Mouse (Mus musculus): ENCODE measurements around the gene E2f3.
A peak's percentile ranks its signal among the peaks of the same experiment; 100 is the strongest.

The E2f3 gene

DNA sequence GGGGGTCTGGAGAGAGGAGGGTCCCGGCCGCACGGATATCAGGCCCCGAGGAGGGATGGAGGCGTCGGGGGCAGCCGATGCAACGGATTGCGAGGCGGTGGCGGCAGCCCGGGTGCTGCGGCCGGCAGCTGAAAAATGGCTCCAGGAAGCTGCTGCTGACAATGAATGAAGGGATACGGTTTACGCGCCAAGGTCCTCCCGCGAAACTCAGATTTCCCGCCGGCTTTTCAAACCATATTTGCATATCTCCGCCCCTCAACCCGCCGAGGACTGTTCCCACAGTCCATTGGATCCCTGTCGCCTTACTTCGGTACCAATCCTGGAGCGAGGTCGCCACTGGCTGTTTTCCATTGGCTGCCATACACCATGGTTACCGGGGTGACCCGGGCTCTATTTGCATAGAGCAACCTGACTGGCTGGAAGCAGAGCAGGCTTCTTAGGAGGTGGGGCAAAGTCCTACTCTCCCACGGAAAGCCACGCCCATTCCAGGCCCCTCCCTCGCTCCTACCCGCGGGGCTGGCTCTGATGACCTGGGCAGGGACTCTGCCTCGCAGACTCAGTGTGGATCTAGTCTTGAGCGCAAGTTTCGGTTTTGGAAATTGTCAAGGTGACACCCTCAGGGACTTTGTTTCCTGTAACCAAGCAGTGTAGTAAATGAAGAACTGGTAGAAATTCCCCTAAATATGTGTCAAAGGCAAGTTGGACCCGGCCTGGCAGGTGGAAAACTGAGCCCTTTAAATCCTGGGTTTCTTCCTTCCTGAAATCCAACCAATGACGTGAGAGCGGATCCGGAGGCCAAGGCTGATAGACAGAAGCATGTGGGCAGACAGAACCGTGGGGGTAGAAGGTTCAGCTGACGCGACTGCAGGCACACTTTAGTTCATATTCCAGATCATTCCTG, at the start of gene E2f3:
E2f3 (minus strand) TSS at position 209 of the 901 bp plus-strand sequence.
- peak; percentile 96 for DNase-seq (ENCODE audit: low read depth, low spot score)

DNA sequence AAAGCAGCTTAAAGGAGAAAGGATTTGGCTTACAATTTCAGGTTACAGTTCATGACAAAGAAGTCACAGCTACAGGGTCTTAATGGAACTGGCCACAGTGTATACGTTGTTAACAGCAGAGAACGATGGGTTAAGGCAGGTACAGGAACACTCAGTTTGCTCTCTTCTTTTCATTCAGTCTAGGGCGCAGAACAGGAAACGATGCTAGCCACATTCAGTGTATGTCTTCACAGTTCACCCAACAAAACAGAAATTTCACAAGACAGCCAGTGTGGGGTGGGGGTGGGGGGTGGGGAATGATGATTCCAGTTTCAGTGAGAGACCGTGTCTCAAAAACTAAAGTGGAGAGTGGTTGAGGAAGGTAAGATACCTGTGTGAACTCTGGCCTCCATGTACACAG, 48.7 kb upstream of the E2f3 start:
- no peak for DNase-seq (ENCODE audit: low read depth, low spot score)

DNA sequence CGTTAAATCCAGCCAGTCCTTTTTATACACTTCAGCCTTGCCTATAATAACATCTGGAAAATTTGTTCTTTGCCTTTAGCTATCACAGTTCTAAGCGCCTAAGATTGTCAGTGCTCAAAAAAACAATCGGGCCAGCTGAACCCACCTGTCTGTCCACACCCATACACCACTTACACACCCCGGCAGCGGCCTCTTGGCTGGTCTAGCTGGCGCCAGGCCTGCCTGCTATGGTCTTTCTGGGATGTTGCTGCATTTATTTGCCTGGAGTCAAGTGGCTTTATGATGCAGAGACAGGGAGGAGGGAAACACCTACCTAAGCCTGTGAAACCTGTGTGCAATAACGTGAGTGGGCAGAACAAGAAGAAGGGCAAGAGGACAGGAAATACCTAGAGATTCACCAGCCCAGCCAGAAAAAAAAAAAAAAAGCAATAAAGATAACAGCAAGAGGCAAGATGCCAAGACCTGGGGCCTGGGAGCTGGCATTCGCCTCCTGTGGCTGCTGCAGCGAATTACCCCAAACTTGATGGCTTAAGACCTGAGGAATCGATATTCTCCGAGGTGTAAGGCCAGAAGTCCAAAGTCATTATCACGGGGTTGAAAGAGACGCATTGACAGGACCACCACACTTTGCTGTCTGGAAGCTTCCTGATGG, 45.9 kb upstream of the E2f3 start:
- no peak for DNase-seq (ENCODE audit: low read depth, low spot score)

DNA sequence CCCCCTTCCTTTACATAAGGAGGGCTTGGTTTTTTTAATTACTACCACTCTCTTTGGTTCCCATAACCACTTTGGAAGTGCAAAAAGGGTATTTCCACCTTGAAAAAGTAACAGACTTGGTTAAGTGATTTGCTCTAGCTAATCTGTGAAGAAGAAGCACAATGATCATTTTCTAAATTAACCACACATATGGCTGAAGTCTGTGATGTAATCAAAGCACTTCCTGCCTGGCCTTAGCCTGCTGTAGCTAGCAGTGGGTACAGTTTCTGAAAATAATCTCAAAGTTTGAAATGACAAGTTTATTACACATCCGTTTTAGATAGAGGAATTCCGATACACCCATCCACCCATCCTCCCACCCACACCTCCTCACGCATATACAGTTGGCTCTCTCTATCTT, 42.0 kb upstream of the E2f3 start:
- no peak for DNase-seq (ENCODE audit: low read depth, low spot score)

DNA sequence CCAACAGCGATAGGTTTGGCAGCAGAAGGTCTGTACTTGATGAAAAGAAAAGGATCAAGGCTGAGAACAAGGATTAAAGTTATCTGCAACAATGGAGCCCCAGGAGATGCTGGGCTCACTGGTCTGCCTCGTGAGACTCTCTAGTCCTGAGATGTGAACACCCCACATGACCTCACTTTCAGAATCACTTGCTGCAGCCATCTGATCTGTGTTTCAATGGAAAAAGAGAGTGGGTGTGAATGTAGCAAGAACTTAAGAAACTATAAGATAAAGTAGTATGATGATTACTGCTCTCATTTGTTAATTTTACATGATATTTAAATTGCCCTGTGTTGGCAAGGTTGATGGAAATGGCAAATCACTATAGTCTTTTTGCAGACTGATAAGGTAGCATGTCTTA, 36.6 kb upstream of the E2f3 start:
- no peak for DNase-seq (ENCODE audit: low read depth, low spot score)

DNA sequence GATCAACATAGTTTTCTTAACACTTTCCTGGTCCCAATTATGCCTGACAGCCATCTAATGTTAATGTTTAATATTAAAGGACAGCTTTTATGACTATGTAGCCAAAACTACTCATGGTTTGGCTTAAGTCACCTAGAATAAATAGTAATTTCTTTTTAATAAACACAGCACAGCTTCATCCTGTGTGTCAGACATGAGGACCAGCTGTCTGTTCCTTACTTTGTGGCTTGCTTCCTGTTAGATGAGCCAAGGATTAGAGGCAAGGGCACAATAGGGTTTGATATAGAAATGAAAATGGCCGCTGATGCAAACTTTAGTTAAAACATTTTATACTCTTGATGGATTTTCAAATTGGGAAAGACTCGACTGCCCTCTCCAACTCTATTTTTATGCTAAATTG, 32.7 kb upstream of the E2f3 start:
- DNase-seq (ENCODE audit: low read depth, low spot score) = no peak

DNA sequence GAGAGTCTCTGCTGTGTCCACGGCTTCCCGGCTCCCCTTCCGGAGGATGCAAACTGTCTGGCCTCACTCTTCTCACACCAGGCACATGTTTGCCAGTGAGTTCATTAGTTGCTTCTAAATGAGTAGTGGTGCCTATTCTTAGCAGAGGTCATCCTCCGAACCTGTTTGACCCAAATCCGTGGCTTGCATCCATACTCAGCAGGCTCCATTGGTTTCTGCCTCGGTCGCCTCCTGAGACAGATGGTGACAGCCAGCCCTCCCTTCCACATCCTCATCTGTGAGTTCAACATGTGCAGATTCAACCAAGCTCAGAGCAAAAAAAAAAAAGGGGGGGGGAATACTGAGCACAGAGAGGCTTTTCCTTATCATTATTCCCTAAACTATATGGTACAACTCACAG, 31.7 kb upstream of the E2f3 start:
- DNase-seq (ENCODE audit: low read depth, low spot score) = no peak

DNA sequence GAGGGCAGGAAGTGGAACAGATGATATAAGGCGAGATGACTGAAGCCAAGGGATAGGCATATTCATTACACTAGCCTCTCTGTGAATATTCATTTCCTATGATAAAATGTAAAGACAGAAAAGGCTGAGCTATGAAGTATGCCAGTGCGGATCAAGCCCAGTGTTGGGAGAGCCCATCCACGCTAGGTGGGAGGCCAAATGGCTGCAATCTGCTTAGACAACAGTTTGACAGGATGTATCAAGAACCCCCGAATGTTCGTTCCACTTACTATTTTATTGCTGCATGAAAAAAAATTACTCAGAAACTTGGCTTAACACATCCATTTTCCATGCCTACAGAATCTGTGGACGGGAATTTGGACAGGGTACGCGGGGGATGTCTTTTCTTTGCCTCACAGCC, 28.7 kb upstream of the E2f3 start:
- DNase-seq (ENCODE audit: low read depth, low spot score) = no peak

DNA sequence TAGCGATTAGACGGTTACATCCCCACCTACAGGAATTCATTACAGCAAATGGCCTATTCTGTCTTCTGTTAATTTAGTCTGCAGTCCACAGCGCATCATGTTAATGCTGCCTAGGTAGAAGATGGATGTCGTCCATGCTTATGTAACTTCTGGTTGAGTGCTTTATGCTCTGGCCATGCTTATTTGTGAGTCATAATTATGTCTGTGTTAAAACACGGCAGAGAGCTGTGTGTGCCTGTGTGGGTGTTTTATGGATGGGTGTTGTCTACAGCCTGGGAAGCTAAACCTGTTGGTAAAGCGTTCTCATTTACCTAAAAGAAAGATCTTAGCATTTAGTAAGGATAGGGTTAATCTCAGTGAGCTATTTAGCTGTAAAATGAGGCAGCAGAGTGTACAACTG, 26.4 kb upstream of the E2f3 start:
- DNase-seq (ENCODE audit: low read depth, low spot score) = no peak

DNA sequence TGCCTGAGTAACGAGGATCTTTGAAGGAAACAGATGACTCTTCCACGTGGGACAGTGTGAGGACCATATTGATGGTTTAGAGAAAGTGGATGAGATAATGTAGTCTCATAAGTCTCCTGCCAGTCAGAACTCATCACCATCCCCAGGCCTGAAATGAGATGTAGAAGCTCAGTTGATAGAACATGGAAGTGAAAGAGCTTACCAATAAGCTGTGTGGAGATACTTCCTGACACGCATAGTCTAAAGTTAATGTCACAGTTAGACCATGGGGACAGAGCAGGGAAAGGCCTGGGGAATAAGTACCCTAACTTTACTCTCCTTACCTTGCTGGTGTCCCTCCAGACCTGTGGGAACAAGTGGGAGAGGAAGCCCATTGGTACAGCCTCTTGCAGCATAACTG, 22.9 kb upstream of the E2f3 start:
- DNase-seq (ENCODE audit: low read depth, low spot score) = no peak

DNA sequence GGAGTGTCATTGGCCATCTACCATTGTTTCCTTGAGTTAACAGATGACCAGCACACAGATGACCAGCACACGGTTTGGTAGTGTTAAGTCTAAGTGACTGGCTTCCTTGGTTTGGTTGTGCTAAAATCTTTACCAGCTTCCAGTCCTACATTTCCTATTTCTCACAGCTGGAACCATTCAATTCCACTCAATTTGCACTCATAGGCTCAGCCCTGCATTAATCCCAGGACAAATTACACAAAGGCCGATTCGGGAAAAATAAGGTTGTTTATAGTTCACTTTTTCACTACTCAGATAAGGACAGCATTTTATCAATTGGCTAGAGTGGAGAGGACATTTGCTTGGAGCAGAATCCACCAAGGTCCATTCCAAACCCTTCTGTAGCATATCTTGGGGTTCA, 19.6 kb upstream of the E2f3 start:
- DNase-seq (ENCODE audit: low read depth, low spot score) = no peak

DNA sequence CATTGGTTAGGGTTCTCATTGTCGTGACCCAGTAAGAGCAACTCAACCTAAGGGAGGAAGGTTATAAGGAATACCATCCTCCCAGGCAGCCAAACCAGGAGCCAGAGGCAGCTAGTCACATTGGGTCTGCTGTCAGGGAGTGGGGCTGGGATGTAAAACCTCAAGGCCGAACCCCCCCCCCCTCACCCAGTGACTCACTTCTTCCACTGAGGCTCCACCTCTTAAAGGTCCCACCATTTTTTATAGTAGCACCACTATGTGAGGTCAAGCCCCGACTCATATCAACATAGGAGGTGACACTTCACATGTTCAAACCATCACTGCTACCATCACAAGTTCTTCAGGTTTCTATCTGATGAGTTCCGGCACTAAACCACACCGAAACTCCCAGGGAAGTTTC, 19.0 kb upstream of the E2f3 start:
- no peak for DNase-seq (ENCODE audit: low read depth, low spot score)

DNA sequence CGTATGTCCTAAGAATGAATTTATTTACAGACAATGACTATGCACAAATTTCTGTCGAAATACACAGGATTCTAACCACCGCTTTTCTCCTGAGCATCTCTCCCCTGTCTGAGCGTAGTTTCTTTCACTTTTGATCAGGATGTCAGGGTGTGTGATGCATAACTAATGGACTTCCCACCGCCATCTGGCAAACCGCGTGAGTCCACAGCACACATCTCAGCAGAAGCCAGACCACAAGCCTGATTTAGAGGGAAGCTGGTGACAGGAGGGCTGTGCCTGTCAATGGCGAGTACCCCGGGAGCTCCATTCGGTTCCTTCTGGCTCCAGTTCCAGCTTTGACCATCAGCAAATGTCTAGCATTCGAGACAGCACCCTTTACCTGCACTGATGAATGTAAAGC, 17.3 kb upstream of the E2f3 start:
- DNase-seq (ENCODE audit: low read depth, low spot score) = no peak

DNA sequence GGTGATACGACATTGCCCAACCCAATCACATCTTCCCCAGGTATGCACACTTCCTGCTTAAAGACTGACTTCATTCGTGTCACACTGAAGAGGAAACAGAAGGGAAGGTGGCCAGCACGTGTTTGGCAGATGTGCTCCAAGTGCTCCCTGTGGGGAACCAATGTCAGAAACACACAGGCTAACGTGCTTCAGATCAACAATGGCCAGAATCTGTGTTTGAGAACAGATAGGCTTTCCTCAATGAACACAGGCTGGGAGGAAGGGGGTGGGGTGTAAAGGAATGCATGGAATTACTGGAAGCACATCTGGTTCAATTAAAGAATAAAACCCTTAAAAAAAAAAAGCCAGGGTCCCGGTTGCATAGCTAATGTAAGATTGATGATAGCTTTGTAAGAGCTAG, 15.2 kb upstream of the E2f3 start:
- no peak for DNase-seq (ENCODE audit: low read depth, low spot score)

DNA sequence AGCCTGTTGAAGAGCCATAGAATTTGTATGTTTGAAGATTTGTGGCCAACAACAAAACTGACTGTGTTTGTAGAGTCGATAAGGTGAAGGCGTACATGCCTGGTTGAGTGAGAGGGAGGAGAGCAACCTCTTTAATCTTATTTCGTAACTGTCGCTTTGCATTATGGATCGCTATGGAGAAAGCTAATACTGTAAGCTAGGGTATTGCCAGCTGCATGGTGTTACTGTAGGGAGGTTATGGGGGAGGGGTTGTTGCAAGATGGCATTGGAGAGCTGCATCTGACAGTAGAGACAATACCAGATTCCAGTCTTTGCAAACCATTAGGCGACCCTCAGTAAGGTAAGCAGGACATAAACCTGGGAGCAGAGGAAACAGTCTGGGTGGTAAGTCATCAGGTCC, 2.1 kb upstream of the E2f3 start:
- DNase-seq (ENCODE audit: low read depth, low spot score) = no peak

DNA sequence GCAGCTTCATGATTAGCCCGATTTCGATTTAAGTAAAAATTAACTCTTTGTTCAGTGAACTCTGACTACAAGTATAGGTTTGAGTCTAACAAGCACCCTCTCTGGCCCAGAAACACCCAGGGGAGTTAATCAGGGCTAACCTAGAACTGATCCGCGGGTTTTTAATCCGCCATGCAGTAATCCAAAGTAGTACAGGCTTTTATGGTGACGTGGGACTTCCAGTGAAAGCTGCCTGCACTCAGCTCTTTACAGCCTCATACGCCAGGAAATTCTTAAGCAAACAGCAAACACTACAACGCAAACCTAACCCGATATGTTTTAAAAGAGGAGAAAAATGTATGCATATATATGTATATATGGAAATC, 875 bp upstream of the E2f3 start:
- no peak for DNase-seq (ENCODE audit: low read depth, low spot score)

DNA sequence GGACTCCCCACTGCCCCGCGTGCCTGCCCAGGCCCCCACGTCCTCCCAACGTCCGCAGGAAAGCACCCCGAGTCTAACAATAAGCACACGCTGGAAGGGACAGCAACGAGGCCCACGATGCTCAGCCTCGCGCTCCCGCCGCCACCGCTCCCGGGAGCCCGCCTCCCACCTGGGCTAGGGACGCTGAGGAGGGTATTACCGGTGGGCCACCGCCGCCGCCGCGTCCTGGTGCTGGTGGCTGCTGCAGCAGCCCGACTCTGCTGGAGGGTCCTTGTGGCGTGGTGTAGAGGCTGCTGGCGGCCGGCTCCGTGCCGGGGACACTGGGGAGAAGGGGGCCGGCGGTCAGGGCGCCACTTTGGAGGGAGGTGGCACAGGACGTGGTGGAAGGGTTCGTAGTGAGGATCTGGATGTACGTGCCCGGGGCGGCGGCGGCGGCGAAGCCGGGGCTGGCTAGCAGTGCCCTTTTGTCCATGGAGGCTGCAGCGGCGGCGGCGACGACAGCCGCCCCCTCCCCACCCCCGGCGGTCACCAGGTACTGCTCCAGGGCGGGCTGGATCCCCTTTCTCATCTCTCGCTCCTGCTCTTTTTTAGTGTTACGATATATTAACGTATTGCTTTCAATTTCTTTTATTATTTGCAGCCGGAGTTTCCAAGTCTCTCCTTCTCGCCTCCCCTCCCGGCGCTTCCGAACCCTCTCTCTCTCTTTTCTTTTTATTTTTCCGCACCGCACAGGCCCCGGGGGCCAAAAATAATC, 585 bp downstream of the E2f3 start:
- no peak for DNase-seq (ENCODE audit: low read depth, low spot score)

DNA sequence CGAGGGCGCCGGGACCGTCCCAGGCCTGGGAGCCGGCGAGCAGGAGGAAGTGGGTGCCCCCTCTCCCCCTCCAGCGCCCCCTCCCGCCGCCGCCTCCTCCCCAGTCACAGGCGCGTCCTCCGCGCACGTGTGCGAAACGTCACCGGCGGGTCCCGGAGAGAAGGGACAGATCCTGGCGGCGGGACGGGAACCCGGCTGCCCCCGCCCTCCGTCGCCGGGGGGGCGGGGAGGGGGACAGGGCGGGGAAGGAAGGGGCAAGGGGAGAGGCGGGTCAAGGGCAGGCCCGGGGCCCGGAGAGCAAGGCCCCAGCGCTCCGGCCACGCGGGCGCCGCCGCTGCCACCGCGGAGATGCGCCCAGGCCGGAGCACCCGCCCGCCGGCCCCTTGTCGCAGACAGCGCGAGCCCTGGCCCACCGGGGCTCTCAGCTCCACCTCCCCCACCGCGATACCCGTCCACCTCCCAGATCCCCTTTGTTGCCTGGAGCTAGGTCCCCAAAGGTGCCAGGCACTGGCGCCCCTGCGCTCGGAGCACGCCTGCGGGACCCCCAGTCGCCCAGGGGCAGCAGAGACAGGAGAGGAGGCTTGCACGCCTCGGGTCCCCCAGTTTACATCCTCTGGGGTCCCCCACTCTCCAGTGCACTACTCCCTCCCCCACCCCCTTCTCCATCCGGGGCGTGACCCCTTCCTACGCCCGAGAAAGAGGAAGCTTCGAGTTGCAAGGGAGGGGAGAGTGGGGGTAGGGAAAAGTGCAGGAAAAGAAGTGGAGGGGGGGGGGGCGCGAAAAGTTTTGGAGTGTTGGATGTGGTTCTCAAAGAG, 1.4 kb downstream of the E2f3 start:
- no peak for DNase-seq (ENCODE audit: low read depth, low spot score)

DNA sequence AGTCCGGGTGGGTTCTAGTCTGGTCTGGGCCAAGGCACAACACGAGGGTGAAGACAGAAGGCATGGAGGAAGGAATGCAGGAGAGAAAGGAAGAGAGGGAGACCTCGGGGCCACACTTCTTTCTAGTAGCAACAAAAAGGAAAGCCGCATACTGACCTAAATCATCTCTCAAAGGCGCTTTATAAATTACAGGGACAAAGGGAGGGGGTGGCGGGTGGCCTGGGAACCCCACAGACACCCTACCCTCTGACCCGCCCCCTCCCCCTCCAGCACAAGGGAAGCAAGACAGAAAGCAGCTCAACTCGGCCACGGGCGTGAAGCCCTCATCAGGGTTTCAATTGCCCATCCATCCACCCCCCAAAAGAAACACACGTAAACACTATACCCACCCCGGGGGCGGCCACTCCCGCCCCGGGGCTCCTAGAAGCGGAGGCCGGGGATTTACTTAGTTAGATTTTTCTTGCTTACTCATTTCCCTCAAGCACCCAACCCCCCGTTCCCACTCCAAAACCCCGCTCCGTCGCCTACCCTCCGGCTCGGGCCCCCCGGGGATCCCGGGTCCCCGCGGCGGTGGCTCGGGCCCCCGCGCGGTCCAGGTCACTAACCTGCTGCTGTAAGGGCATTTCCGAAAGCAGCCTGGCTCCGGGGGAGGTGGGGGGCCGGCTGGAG, 2.2 kb downstream of the E2f3 start:
- no peak for DNase-seq (ENCODE audit: low read depth, low spot score)

DNA sequence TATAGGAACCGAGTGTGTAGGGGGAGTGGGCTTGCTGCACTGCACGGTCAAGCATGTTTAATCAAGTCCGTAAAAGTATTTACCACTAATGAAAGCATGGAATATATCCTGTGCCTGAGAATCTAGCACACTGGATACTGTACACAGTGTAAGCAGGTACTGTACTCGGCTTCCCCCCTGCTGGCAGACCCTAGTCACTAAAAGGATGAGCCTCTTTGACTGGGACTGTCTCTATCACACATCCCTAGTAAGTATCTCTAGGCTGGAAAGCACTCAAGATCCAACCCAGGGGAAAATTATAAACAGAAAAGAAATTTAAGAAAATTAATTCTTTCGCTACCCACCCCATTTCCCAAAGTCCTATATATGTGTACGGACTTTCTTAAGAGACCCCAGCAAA, 2.8 kb downstream of the E2f3 start:
- no peak for DNase-seq (ENCODE audit: low read depth, low spot score)

DNA sequence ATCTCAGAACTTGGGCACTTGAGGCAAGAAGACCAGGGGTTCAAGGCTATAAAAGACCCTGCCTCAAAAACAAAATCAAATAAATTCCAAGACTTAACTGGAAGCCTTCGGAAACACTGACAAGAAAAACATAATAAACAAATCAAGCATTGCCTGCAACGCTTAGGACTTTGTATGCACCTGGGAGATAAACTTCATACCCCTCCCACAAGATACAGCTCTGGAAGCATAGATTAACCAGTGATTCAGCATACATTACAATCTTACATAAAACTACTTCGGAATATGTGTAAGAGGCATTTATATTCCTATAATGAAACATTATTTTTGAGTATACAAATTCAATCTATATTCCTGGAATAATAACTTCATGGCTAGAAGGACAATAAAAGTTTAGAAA, 3.5 kb downstream of the E2f3 start:
- no peak for DNase-seq (ENCODE audit: low read depth, low spot score)

Measured in c-Kit-negative CD71-positive TER-119-positive erythroid progenitor cells, embryonic 14.5 days (primary cell).